Mouse (Mus musculus): ENCODE measurements around the gene Prelp. TPM values are rescaled to one million over a fixed set of nuclear protein-coding genes. Genes with fewer than 3 reads are reported as not detected.

Gene Prelp
- polyA plus RNA-seq, 1 experiment from 2014 or later, result 6.4 TPM

DNA sequence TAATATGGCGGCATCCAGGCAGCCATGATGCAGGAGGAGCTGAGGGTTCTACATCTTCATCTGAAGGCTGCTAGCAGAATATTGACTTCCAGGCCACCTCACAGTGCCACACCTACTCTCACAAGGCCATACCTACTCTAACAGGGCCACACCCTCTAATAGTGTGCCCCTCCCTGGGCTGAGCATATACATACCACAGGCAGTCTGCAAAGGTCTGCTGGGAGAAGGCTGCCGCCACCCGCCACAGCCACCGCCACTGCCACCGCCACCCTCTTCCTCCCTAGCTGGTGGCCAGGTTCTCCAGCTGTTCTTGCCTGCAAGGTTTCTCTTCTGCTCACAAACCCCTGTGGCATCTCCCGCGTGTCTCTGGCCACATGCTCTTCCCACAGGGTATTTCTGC lies 35.4 kb downstream of the Prelp start:
- peaks cover 9% of the 10 kb centered on the region for H3K4me1 ChIP-seq (ENCODE audit: insufficient read depth, low read depth, low read length)
- TF ChIP-seq EP300 (IDR thresholded peaks at IDR 0.05) (no peak), CTCF (IDR thresholded peaks at IDR 0.05) (no peak)
- no peak for ATAC-seq

DNA sequence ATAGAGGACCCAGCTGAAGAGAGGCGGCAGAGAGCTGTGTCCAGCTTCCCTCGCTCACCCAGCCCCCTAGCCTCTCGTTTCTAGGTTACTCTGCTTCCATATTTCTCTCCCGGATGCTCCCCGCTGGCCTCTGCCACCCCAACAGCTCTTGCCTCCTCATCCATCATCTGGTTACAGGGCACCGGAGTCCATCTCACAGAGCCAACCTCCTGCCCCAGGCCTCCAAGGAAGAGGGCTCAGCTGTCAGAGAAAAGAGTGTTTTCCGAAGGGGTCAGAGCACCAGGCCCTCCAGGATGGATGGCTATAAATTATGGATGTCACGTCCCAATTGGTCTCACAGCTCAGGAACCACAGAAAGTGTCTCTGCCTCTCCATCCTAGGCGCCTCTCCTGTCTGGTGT lies 36.5 kb downstream of the Prelp start:
- Histone ChIP-seq H3K4me2 (replicated peaks; ENCODE audit: low read depth, low read length) (no peak overlapping the region), H3K27me3 (replicated peaks; ENCODE audit: insufficient read depth, low read length) (no peaks in the 10 kb centered on the region), H3K27ac (ENCODE audit: low read length) (no peak overlapping the region), H3K4me3 (ENCODE audit: low read depth, low read length) (no peak overlapping the region), H3K9me3 (ENCODE audit: low read length) (no peaks in the 10 kb centered on the region), H3K9ac (replicated peaks; ENCODE audit: low read depth) (no peak overlapping the region), H3K36me3 (ENCODE audit: insufficient read depth, low read length) (no peaks in the 10 kb centered on the region), H3K4me1 (ENCODE audit: insufficient read depth, low read depth, low read length) (peaks cover 2% of the 10 kb centered on the region; the same call in 1 of the 2 replicates)
- ATAC-seq, result no peak
- DNase-seq (ENCODE audit: low spot score), result no peak
- TF ChIP-seq EP300 (IDR thresholded peaks at IDR 0.05), result no peak
- no peak for TF ChIP-seq CTCF (IDR thresholded peaks at IDR 0.05)
- WGBS, result 59% methylated on average over 9 of the region's 9 CpGs

More for the DNA sequence above, 35.4 kb downstream of the Prelp start:
- Histone ChIP-seq H3K9ac (replicated peaks; ENCODE audit: low read depth) (no peak overlapping the region), H3K4me2 (replicated peaks; ENCODE audit: low read depth, low read length) (no peak overlapping the region), H3K36me3 (ENCODE audit: insufficient read depth, low read length) (no peaks in the 10 kb centered on the region), H3K27me3 (replicated peaks; ENCODE audit: insufficient read depth, low read length) (no peaks in the 10 kb centered on the region), H3K27ac (ENCODE audit: low read length) (no peak overlapping the region), H3K4me3 (ENCODE audit: low read depth, low read length) (no peak overlapping the region), H3K9me3 (ENCODE audit: low read length) (no peaks in the 10 kb centered on the region)
- WGBS, result 88% methylated on average over 4 of the region's 7 CpGs
- no peak for DNase-seq (ENCODE audit: low spot score)

DNA sequence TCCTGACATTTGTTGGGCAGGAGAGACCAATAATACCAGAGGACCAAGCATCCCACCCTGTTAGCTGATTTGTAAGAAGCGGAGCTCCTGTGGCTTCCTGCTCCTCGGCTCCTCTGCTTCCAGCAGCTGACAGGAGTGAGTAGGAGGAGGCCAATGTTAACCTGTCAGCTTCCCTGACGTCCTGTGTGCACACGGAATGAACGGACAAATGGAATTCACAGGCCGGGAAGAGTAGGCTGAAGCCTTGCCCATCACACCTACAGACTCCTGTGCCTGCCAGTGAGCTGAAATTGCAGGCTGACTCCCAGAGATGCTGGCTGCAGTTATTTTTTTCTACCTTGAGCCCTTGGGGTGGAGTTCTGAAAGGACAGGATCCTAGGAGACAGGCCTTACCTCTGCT lies 37.1 kb downstream of the Prelp start:
- ATAC-seq (no peak), DNase-seq (ENCODE audit: low spot score) (no peak)
- H3K4me1 ChIP-seq (ENCODE audit: insufficient read depth, low read depth, low read length), result no peaks in the 10 kb centered on the region
- H3K27ac ChIP-seq (ENCODE audit: low read length), result no peak overlapping the region
- no peaks in the 10 kb centered on the region for H3K36me3 ChIP-seq (ENCODE audit: insufficient read depth, low read length)
- H3K9ac ChIP-seq (replicated peaks; ENCODE audit: low read depth), result no peak overlapping the region
- TF ChIP-seq EP300 (IDR thresholded peaks at IDR 0.05) (no peak), CTCF (IDR thresholded peaks at IDR 0.05) (no peak)
- H3K27me3 ChIP-seq (replicated peaks; ENCODE audit: insufficient read depth, low read length), result no peaks in the 10 kb centered on the region
- WGBS, result 54% methylated on average over 6 of the region's 6 CpGs
- H3K4me2 ChIP-seq (replicated peaks; ENCODE audit: low read depth, low read length), result no peak overlapping the region
- no peak overlapping the region for H3K4me3 ChIP-seq (ENCODE audit: low read depth, low read length)
- H3K9me3 ChIP-seq (ENCODE audit: low read length), result no peaks in the 10 kb centered on the region

DNA sequence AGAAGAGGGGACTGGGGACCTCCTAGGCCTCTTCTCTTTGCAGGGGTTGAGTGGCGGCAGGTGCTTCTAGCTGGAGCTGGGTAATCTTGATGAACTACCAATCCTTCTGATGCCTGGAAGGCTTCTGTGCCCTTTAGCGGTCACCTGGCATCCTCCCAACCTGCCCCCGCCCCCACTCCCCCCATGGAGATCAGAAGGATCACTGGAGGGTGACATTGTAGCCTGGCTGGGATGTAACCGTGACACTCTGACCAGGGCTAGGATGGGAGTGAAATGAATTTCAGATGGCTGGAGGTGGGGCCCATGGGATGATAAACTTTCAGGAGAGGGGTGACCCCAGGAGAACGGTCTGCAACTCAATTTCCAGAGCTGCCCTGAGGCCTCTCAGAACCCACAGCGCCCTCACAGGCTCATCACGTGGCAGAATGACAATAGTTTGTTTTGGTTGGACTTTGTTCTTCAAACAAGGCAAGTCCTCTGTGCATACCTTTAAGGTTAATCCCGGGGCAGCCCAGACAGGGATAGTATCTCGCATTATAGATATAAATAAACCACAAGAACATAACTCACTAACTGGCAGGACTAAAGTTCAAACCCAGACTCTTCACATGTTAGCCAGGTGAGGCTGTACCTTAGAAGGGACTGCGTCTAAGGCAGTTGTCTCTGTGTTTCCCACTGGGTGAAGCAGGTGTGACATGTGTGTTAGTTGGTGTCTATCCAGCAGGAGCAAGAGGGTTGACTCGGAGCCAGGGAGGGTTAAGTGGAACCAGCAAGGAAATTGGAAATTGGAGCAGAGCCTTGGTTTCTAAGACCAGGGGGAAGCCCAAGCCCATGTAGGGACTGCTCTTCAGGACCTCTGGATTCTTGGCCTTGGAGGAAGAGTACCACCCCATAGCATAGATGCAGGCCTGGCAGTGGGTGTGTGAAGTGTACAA lies 38.7 kb downstream of the Prelp start:
- H3K9me3 ChIP-seq (ENCODE audit: low read length), result no peaks in the 10 kb centered on the region
- DNase-seq (ENCODE audit: low spot score), result no peak
- 42% methylated on average over 11 of the region's 11 CpGs for WGBS
- H3K4me3 ChIP-seq (ENCODE audit: low read depth, low read length), result no peak overlapping the region
- TF ChIP-seq CTCF (IDR thresholded peaks at IDR 0.05) (no peak), EP300 (IDR thresholded peaks at IDR 0.05) (no peak)
- H3K27ac ChIP-seq (ENCODE audit: low read length), result no peak overlapping the region
- ATAC-seq, result no peak
- no peak overlapping the region for H3K9ac ChIP-seq (replicated peaks; ENCODE audit: low read depth)
- no peaks in the 10 kb centered on the region for H3K4me1 ChIP-seq (ENCODE audit: insufficient read depth, low read depth, low read length)
- no peaks in the 10 kb centered on the region for H3K36me3 ChIP-seq (ENCODE audit: insufficient read depth, low read length)
- H3K4me2 ChIP-seq (replicated peaks; ENCODE audit: low read depth, low read length), result no peak overlapping the region
- H3K27me3 ChIP-seq (replicated peaks; ENCODE audit: insufficient read depth, low read length), result no peaks in the 10 kb centered on the region; the same call in 1 of the 2 replicates

DNA sequence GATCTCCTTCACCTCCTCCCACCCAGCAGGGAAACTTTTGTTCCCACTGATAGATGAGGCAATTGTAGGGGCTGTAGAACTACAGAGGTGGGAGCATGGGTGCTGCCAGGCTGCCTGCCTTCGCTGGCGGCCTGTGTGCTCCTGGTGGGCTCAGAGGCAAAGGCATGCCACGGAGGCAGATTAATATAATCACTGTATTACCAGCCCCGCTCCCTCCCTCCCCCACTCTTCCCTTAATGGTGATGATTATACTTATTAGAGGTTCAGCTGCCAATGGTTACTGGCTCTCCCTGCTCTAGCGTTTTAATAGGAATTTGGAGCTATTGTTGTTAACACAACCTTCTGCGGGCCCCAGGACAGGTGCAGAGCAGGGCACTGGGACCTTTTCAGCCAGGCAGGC lies 39.4 kb downstream of the Prelp start:
- Histone ChIP-seq H3K9ac (replicated peaks; ENCODE audit: low read depth) (no peak overlapping the region), H3K4me2 (replicated peaks; ENCODE audit: low read depth, low read length) (no peak overlapping the region), H3K9me3 (ENCODE audit: low read length) (no peaks in the 10 kb centered on the region), H3K4me1 (ENCODE audit: insufficient read depth, low read depth, low read length) (no peaks in the 10 kb centered on the region), H3K27me3 (replicated peaks; ENCODE audit: insufficient read depth, low read length) (no peaks in the 10 kb centered on the region; the same call in 1 of the 2 replicates), H3K36me3 (ENCODE audit: insufficient read depth, low read length) (no peaks in the 10 kb centered on the region), H3K27ac (ENCODE audit: low read length) (no peak overlapping the region), H3K4me3 (ENCODE audit: low read depth, low read length) (no peak overlapping the region)
- 60% methylated on average over 6 of the region's 6 CpGs for WGBS
- ATAC-seq (no peak), DNase-seq (ENCODE audit: low spot score) (no peak)
- TF ChIP-seq CTCF (IDR thresholded peaks at IDR 0.05), result no peak
- no peak for TF ChIP-seq EP300 (IDR thresholded peaks at IDR 0.05)

DNA sequence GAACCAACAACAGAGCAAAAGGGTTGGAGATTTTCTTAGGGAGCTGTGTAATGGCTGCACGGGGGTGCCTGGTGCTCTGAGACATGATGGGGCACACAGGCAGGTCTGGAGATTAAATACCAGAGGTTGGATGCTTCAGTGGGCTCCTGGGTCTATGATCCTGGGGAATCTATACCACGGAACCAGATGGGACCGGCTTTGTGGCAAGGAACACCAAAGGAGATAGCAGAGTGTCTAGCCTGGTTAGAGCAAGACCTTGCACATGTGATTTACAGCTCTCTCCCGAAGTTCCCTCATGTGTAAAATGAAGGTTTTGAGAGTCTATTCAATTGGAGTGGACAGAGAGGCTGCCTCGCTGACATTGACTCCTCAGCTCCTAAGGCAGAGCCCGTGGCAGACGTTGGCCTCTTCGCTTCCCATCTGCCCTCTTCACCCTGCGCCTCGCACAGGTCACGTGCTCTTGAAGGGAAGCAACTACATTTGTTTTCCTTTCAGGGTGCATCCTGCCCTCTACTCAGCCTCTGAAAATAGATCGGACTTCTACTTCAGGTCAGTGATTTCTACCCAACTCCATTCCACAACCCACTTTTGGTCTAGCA lies 42.3 kb downstream of the Prelp start:
- no peak for TF ChIP-seq EP300 (IDR thresholded peaks at IDR 0.05)
- no peak for TF ChIP-seq CTCF (IDR thresholded peaks at IDR 0.05)
- H3K4me3 ChIP-seq (ENCODE audit: low read depth, low read length), result no peak overlapping the region
- ATAC-seq, result no peak
- H3K27ac ChIP-seq (ENCODE audit: low read length), result no peak overlapping the region
- no peak overlapping the region for H3K9ac ChIP-seq (replicated peaks; ENCODE audit: low read depth)
- no peaks in the 10 kb centered on the region for H3K36me3 ChIP-seq (ENCODE audit: insufficient read depth, low read length)
- H3K9me3 ChIP-seq (ENCODE audit: low read length), result no peaks in the 10 kb centered on the region
- H3K27me3 ChIP-seq (replicated peaks; ENCODE audit: insufficient read depth, low read length), result no peaks in the 10 kb centered on the region; the same call in 1 of the 2 replicates
- H3K4me2 ChIP-seq (replicated peaks; ENCODE audit: low read depth, low read length), result no peak overlapping the region
- no peaks in the 10 kb centered on the region for H3K4me1 ChIP-seq (ENCODE audit: insufficient read depth, low read depth, low read length)
- 46% methylated on average over 12 of the region's 12 CpGs for WGBS
- no peak for DNase-seq (ENCODE audit: low spot score)
